Mouse (Mus musculus) cerebellum, adult 2 months (tissue): ENCODE data around the gene Crybg1.

ENCODE experiments used
- CTCF ChIP-seq: fragments of 200-500 bp; IDR thresholded peaks from 2 replicates; pipeline ENCODE4 v1.5.1; 2011; ENCODE audit warnings: low read depth, mild to moderate bottlenecking, control low read depth, low read length, moderate library complexity, borderline replicate concordance; ENCODE audit not compliant: insufficient read depth
- POLR2A ChIP-seq: fragments of 200-500 bp; IDR thresholded peaks from 2 replicates; pipeline ENCODE4 v1.6.1; 2011; ENCODE audit warnings: low read length, control low read depth, borderline replicate concordance; ENCODE audit not compliant: insufficient read depth

DNA sequence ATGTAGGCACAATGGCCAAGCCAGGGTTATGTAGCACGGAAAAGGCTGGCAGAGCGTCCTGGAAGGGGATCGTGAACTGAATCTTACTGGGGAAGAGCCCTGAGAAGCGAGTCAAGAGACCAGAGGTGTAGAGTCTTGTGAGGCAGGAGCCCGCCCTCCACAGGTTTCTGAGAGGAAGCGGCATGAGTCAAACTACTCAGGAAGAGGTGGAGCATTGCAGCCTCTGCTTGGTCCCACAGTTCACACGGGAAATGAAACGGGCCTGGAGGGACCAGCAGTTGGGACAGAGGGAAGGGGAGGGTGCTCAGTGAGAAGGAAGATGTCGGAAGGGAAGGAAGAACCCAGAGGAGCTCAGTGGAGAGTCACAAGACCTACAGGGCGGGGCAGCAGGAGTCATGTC is 123.9 kb downstream of the Crybg1 start:
- TF ChIP-seq CTCF = no peak
- TF ChIP-seq POLR2A = no peak
